Mouse (Mus musculus) C2C12 (cell line): ENCODE results near the gene Lingo4.

Experiments used
- CEBPB ChIP-seq: IDR thresholded peaks from one replicate; pipeline ENCODE4 v1.6.1; 2011; ENCODE audit warnings: low read depth, mild to moderate bottlenecking, control low read depth, moderate library complexity
- CTCF ChIP-seq: IDR thresholded peaks from one replicate; pipeline ENCODE4 v1.5.1; 2011; ENCODE audit not compliant: control insufficient read depth, insufficient read depth, insufficient read length
- FOSL1 ChIP-seq: IDR thresholded peaks from one replicate; pipeline ENCODE4 v1.8.0; 2011; ENCODE audit warnings: mild to moderate bottlenecking, low read length; ENCODE audit not compliant: poor library complexity, insufficient read depth, severe bottlenecking
- MAX ChIP-seq: IDR thresholded peaks from one replicate; pipeline ENCODE4 v1.6.1; 2011; ENCODE audit warnings: mild to moderate bottlenecking, control low read depth
- MYOD1 ChIP-seq: IDR thresholded peaks from one replicate; pipeline ENCODE4 v1.6.1; 2011; ENCODE audit warnings: low read depth; ENCODE audit not compliant: control insufficient read depth, insufficient read length
- USF1 ChIP-seq: IDR thresholded peaks from one replicate; pipeline ENCODE4 v1.6.1; 2011; ENCODE audit warnings: low read depth, mild to moderate bottlenecking, control low read depth, moderate library complexity

- no peak for TF ChIP-seq CTCF
- TF ChIP-seq MAX, result no peak
- no peak for TF ChIP-seq FOSL1
- TF ChIP-seq USF1, result no peak
- TF ChIP-seq CEBPB, result no peak
- no peak for TF ChIP-seq MYOD1
These were observed 24.7 kb upstream of the Lingo4 start for GRCm38 (mm10) chr3:94373597-94374011.
